Mouse (Mus musculus): ENCODE measurements around the gene Haus7. TPM values are rescaled to one million over a fixed set of nuclear protein-coding genes. Genes with fewer than 3 reads are reported as not detected.
"Not testable (repeated sequence)": the region's sequence is repeated elsewhere in the genome, so short reads cannot be mapped to it uniquely, and the experiment has no call there.

Haus7 gene
- polyA plus RNA-seq (2012; ENCODE audit: insufficient read depth, insufficient read length, missing spikeins), result 9.6 and 14.9 TPM in 2 replicates

DNA sequence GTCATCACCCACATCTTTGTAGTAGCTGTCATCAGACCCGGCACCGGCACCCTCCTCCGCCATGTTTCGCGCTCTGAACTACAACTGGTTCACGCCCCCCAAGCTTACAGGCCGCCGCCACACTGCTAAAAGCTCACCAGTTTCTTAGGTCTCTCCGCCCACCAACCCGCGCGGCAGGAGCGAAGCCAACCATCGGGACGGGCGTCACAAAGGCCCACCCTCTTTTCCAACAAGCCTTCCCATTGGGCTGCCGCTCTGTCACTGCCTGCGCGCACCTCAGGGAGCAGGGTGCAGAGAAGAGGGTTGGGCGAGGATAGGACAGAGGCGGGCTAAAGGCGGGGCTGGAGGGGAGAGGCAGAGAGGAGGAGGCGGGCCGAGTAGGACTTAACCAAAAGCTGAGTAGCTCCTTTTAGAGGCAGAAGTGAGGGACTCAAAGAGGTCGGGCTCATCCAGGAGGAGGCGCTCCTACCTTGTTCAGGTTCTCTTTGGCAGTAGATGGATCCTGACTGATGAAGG lies at the start of gene Haus7:
Haus7 (minus strand) TSS at position 168 of the 516 bp plus-strand sequence.
- H3K4me3 ChIP-seq (ENCODE audit: insufficient read depth, low read depth, low read length), result peak within 1 kb of the TSS; percentile 76
- H3K27ac ChIP-seq (replicated peaks; ENCODE audit: low read depth, low read length), result peak within 1 kb of the TSS; percentile 10; the same call in 1 of the 2 replicates
- H3K4me1 ChIP-seq (ENCODE audit: control insufficient read depth, insufficient read depth, insufficient read length, low read length), result no peaks in the 10 kb centered on the region

DNA sequence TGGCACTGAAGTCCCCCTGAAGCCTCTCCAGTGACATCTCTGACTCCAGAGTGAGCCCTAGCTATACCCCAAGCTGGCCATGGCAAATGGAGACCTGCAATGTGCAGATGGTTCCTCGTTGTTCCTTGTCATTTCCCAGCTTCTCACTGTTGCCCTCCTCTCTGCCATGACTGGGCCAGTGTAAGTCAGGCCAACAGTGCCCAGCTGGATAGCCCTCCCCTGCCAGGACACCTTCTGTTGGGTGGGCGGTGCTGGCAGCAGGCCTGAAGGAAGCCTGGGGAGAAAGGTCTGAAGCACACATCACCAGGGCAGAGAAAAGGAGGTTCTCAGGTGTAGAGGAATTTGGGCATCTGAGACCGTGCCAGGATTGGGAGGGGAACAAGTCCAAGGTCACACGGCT lies 47.7 kb upstream of the Haus7 start:
- Histone ChIP-seq H3K4me3 (ENCODE audit: insufficient read depth, low read depth, low read length) (no peak overlapping the region), H3K27ac (replicated peaks; ENCODE audit: low read depth, low read length) (no peak overlapping the region), H3K4me1 (ENCODE audit: control insufficient read depth, insufficient read depth, insufficient read length, low read length) (no peaks in the 10 kb centered on the region)

DNA sequence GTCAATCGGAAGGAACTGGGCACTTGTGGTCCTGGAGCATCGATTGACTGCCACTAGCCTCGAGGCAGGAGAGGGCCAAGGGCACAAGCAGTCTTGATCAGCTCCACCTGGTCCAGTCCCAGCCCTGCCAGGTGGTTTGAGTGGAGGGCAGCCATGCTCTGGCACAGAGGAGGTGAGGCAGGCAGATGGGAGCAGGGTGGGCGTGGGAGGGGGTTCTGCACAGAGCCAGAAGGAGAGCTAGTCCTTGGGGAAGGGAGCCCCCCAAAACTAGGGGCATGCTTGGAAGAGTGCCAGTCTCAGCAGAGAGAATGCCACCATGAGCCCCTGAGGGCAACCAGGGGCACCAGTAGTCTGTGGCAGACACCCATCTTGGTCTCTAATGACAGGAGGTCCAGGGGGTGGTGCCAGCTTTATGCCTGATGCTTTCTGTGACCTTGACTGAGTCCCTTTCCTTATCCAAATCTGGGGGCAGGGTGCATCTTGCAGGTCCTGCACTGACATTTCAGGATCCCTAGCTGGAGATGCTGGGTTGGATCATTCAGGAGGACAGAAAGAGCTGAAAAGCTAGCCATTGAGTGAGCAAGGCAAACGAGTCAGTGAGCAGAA lies 46.4 kb upstream of the Haus7 start:
- H3K27ac ChIP-seq (replicated peaks; ENCODE audit: low read depth, low read length), result no peak overlapping the region
- no peak overlapping the region for H3K4me3 ChIP-seq (ENCODE audit: insufficient read depth, low read depth, low read length)
- H3K4me1 ChIP-seq (ENCODE audit: control insufficient read depth, insufficient read depth, insufficient read length, low read length), result no peaks in the 10 kb centered on the region

DNA sequence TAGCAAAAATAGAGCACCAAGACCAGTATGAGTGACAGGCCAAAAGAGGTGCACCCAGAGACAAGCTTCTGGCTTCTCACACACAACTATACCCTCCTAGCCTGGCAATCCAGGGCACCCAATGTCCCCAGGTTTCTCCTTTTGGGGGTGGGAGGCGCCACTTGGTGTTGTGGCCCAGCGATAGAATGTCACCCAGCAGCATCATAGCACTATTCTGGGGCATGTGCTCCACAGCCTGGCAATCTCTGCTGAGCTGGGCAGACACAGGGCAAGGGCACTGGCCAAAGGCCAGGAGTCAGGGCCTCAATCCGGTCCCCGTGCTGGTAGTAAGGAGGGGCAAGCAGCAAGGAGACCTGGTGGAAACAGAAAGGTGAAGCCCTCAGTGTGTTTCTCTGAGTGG lies 37.9 kb upstream of the Haus7 start:
- no peak overlapping the region for H3K4me3 ChIP-seq (ENCODE audit: insufficient read depth, low read depth, low read length)
- H3K27ac ChIP-seq (replicated peaks; ENCODE audit: low read depth, low read length), result no peak overlapping the region

DNA sequence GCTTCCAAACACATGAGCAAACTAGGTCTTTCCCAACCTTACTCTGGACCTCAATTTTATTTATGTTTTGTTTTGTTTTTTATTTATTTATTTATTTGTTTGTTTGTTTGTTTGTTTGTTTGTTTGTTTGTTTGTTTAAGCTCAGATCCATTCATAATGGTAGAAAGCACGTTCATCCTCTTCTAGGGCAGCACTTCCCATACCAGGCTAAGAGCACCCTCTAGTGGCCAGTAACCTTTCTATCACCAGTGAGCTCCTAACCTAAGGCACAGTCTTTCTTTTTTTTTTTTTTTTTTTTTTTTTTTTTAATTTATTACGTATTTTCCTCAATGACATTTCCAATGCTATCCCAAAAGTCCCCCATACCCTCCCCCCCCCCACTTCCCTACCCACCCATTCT lies 34.7 kb upstream of the Haus7 start:
- not testable (repeated sequence) for H3K4me3 ChIP-seq (ENCODE audit: insufficient read depth, low read depth, low read length); H3K27ac ChIP-seq (replicated peaks; ENCODE audit: low read depth, low read length)

More for the DNA sequence above, 37.9 kb upstream of the Haus7 start:
- H3K4me1 ChIP-seq (ENCODE audit: control insufficient read depth, insufficient read depth, insufficient read length, low read length), result no peaks in the 10 kb centered on the region

DNA sequence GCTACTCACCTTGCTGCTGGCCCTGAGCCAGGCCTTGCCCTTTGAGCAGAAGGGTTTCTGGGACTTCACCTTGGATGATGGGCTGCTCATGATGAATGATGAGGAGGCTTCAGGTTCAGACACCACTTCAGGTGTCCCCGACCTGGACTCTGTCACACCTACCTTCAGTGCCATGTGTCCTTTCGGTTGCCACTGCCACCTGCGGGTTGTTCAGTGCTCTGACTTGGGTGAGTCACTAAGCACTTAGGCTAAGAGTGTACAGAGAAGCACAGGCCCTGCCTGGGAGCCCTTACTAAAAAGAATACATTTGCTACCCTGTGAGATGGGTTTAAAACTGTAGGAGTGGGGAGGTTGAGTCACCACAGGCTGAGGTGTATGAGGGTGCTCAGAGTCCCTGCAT lies 32.0 kb upstream of the Haus7 start:
- Histone ChIP-seq H3K4me3 (ENCODE audit: insufficient read depth, low read depth, low read length) (no peak overlapping the region), H3K4me1 (ENCODE audit: control insufficient read depth, insufficient read depth, insufficient read length, low read length) (no peaks in the 10 kb centered on the region), H3K27ac (replicated peaks; ENCODE audit: low read depth, low read length) (no peak overlapping the region)

More for the DNA sequence above, 34.7 kb upstream of the Haus7 start:
- not testable (repeated sequence) for H3K4me1 ChIP-seq (ENCODE audit: control insufficient read depth, insufficient read depth, insufficient read length, low read length)

DNA sequence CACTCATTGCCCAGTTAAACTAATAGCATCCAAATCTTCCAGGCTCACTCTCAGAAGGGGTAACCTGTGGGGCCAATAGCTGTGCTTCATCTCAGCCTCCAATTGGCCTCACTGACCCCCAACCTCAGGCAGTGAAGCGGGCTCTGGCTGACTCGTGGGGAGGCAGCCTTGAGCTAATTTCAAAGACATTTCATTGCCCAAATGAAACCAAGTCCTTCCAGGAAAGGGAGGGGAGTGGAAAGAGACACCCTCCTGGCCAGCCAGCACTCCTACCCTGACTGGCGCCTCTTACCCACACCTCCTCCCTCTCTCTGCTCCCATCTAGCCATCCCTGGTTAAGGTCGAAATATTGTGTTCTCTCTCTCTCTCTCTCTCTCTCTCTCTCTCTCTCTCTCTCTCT lies 31.3 kb upstream of the Haus7 start:
- no peak overlapping the region for H3K4me3 ChIP-seq (ENCODE audit: insufficient read depth, low read depth, low read length)
- H3K27ac ChIP-seq (replicated peaks; ENCODE audit: low read depth, low read length), result no peak overlapping the region
- H3K4me1 ChIP-seq (ENCODE audit: control insufficient read depth, insufficient read depth, insufficient read length, low read length), result no peaks in the 10 kb centered on the region

DNA sequence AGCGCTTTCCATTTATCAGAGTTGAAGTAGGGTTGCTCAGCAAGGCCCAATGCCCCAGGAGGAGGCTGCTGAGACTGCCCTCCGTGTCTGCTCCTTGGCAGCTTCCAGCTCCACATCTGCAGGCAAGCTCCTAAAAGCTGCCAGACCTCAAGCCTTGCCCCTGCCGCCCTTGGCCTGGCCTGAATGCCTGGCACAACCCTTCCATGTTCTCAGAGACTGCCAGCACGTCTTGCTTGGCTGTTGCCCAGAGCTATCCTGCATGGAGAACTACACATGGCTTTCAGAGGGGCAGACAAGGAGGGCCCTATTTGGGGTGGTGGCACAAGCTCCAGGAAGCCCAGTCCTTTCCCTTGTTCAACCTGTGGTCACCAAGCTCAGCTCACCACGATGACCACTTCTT lies 28.1 kb upstream of the Haus7 start:
- Histone ChIP-seq H3K27ac (replicated peaks; ENCODE audit: low read depth, low read length) (no peak overlapping the region), H3K4me1 (ENCODE audit: control insufficient read depth, insufficient read depth, insufficient read length, low read length) (no peaks in the 10 kb centered on the region), H3K4me3 (ENCODE audit: insufficient read depth, low read depth, low read length) (no peak overlapping the region)

DNA sequence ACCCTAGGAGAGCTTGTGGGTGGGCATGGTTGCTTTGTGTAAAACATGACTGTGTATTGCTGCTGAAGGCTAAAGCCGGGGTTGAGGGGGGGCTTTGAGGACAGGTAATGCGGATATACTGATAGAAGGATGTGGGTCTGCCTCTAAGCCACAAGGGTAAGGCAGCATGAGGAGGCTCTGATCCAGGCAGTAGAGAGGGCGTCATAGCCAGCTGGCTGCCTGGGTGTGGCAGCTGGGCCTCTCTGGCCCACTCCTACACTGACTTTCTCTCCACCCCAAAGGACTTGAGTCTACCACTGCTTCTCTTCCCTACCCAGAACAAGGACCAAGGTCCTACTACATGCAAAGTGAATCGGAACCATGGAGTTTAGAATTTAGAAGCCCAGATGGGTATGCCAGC lies 26.0 kb upstream of the Haus7 start:
- H3K4me1 ChIP-seq (ENCODE audit: control insufficient read depth, insufficient read depth, insufficient read length, low read length), result peaks cover 2% of the 10 kb centered on the region; the same call in 1 of the 2 replicates
- H3K27ac ChIP-seq (replicated peaks; ENCODE audit: low read depth, low read length), result no peak overlapping the region
- peak overlapping the region; percentile 20; the same call in 1 of the 2 replicates for H3K4me3 ChIP-seq (ENCODE audit: insufficient read depth, low read depth, low read length)

DNA sequence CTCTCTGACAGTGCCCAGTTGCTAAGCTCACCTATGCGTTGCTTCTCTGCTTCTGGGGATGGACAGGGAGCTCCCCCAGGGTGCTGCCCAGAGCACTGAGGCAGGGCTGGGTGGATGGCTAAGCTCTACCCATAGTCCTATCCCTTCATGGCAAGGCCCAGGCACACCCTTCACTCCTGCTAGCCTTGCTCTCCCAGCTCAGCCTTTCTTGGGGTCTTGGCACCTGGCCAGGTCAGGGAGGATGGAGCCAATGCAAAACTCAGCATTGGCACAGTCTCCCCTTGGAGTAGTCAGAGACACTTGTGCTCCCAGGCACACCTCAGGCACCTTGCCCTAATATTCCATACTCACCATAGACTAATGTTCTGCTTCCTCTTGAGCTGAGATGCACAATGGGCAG lies 25.2 kb upstream of the Haus7 start:
- Histone ChIP-seq H3K27ac (replicated peaks; ENCODE audit: low read depth, low read length) (peak overlapping the region; percentile 70; the same call in 1 of the 2 replicates), H3K4me1 (ENCODE audit: control insufficient read depth, insufficient read depth, insufficient read length, low read length) (peaks cover 2% of the 10 kb centered on the region; the same call in 1 of the 2 replicates), H3K4me3 (ENCODE audit: insufficient read depth, low read depth, low read length) (peak overlapping the region; percentile 58)

DNA sequence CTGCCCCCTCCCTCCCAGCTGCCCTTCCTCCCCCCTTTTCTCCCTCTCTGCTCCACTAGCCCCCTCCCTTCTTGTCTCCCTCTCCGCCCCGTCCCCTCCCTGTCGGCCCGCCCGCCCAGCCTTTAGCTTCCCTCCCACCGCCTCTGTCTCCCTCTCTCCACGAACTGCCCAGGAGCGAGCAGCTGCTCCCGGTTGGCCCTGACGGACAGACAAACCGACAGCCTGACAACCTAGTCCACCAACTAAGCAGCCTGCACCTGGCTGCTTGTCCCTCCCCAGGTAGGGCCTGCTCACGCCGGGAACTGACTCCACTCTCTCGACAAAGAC lies 24.6 kb upstream of the Haus7 start, which contains the start of gene Bgn:
Bgn (plus strand) TSS at position 119 of the 327 bp plus-strand sequence.
- Histone ChIP-seq H3K4me3 (ENCODE audit: insufficient read depth, low read depth, low read length) (peak within 1 kb of the TSS; percentile 58), H3K27ac (replicated peaks; ENCODE audit: low read depth, low read length) (peak within 1 kb of the TSS; percentile 70), H3K4me1 (ENCODE audit: control insufficient read depth, insufficient read depth, insufficient read length, low read length) (peaks cover 2% of the 10 kb centered on the region; the same call in 1 of the 2 replicates)

DNA sequence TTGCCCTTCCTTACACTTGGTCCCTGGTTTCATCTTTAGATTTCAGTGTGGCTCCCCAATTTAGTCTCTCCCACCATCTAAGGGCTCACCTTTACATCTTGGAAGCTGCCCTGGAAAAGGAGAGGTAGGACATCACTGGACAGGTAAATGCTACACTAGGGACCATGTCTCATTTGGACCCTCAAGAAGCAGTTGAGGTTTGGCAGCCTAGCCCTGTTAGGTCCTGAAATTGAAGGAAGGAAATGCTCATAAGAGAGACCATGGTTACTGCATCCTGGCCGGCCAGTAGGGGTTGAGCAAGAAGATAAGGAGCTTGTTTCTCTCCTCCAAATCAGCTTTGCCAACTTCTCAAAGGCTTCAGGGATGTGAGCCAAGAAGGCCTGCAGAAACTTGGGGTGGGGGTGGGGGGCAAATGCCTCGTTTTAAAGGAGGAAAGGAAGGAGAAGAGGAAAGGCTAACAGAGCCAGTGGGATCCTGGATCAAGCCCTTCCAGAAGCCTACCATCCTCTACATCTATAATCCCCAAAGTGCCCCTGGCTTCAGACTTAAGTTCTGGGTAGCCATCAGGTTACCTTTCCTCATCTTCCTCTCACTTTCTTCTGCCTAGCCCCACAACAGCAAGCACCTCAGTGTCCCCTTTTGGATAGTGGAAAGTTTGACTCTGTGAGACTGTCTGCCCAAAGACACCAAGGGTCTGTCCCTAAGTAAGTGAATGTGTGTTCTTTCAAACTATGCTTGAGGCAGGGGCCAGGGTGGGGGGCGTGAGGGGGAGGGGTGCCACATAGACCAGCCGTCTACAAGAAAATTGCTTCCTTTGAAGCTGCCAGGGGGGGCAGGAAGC lies 24.0 kb upstream of the Haus7 start:
- peaks cover 2% of the 10 kb centered on the region; the same call in 1 of the 2 replicates for H3K4me1 ChIP-seq (ENCODE audit: control insufficient read depth, insufficient read depth, insufficient read length, low read length)
- H3K27ac ChIP-seq (replicated peaks; ENCODE audit: low read depth, low read length), result no peak overlapping the region
- H3K4me3 ChIP-seq (ENCODE audit: insufficient read depth, low read depth, low read length), result no peak overlapping the region

DNA sequence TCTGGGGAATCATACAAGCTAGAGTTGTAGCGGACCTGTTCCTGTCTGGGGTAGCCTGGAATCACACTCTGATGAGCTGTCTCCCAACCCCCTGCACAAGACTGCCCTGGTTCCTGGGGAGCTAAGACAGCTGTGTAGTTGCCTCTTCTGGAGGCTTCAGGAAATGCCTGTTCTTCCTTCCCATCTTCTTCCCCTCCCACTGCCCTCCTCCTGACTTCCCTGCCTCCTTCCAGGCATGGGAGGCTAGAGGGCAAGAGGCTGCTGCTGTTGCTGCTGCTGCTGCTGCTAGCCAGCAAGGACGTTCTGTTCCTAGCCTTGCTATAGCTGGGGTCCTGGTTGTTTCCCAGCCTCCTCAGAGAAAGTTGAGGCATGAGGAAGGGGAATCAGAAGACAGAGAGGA lies 21.5 kb upstream of the Haus7 start:
- Histone ChIP-seq H3K4me1 (ENCODE audit: control insufficient read depth, insufficient read depth, insufficient read length, low read length) (peaks cover 9% of the 10 kb centered on the region), H3K4me3 (ENCODE audit: insufficient read depth, low read depth, low read length) (no peak overlapping the region), H3K27ac (replicated peaks; ENCODE audit: low read depth, low read length) (0 out of 2 replicates have a peak overlapping the region, but pooled peaks have one; percentile 4)

DNA sequence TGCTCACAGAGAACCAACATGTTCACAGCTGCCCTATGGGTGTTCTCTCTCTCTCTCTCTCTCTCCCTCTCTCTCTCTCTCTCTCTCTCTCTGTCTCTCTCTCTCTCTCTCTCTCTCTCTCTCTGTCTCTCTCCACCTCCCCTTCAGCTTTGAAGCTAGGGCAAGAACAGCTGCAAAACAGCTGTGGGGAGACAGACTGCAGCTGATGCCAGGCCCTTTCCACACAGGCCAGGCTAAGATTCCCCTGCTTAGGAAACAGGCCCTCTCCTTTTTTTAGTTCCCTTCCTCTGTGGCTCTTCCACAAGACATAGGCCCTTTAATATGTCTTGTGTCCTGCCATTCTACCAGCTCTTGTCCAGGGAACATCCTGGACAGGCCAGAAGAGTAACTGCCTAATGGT lies 20.8 kb upstream of the Haus7 start:
- Histone ChIP-seq H3K4me3 (ENCODE audit: insufficient read depth, low read depth, low read length) (no peak overlapping the region), H3K4me1 (ENCODE audit: control insufficient read depth, insufficient read depth, insufficient read length, low read length) (peaks cover 9% of the 10 kb centered on the region), H3K27ac (replicated peaks; ENCODE audit: low read depth, low read length) (peak overlapping the region; percentile 4; the same call in 1 of the 2 replicates)

DNA sequence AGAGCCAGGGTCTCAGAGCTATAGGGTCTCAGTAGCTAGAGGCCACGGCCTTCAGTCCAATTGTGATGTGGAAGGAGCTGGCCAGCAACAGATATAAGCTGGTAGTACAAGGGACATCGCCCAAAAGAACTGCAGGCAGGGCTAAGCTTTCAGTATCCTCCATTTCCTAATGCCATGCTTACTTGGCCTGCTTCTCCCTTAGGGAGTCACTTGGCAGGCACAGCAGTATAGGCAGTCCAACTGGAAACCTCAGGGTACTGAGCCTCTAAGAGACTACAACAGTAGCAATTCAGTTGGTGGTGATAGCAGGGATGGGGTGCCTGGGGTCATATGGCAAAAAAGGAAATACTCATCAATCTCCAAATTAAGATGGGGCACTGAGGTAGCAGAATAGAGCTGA lies 18.7 kb upstream of the Haus7 start:
- H3K4me3 ChIP-seq (ENCODE audit: insufficient read depth, low read depth, low read length), result no peak overlapping the region
- peaks cover 9% of the 10 kb centered on the region for H3K4me1 ChIP-seq (ENCODE audit: control insufficient read depth, insufficient read depth, insufficient read length, low read length)
- no peak overlapping the region for H3K27ac ChIP-seq (replicated peaks; ENCODE audit: low read depth, low read length)
